Mouse (Mus musculus) G1E (cell line): ENCODE measurements around the gene Nicn1. TPM values are rescaled to one million over a fixed set of nuclear protein-coding genes. Genes with fewer than 3 reads are reported as not detected.
A peak's percentile ranks its signal among the peaks of the same experiment; 100 is the strongest.

ENCODE experiments used
- ATAC-seq: 2 replicates; pipeline ENCODE4 v1.8.0; 2016; ENCODE audit warnings: mild to moderate bottlenecking; ENCODE audit not compliant: insufficient number of reproducible peaks, poor library complexity, low FRiP score, severe bottlenecking; ENCODE audit errors: extremely low read depth
- DNase-seq: peaks from one replicate; pipeline ENCODE4 v3.0.0; 2012; ENCODE audit warnings: low spot score
- H3K27me3 ChIP-seq: 2 replicates; pipeline ENCODE4 v1.6.1; 2012; ENCODE audit warnings: mild to moderate bottlenecking, low read length, inconsistent platforms; ENCODE audit not compliant: insufficient read depth
- H3K36me3 ChIP-seq: replicated peaks from 2 replicates; pipeline ENCODE3; 2012; ENCODE audit warnings: mild to moderate bottlenecking, inconsistent platforms
- H3K4me1 ChIP-seq: 2 replicates; pipeline ENCODE4 v1.6.1; 2012; ENCODE audit warnings: low read depth, low read length, inconsistent platforms, mixed read lengths; ENCODE audit not compliant: insufficient read depth
- H3K4me3 ChIP-seq: 2 replicates; pipeline ENCODE4 v1.5.1; 2012; ENCODE audit warnings: low read depth, mild to moderate bottlenecking, inconsistent platforms, low read length, moderate library complexity, mixed read lengths
- H3K9me3 ChIP-seq: replicated peaks from 2 replicates; pipeline ENCODE4 v1.6.1; 2012; ENCODE audit warnings: inconsistent platforms
- CTCF ChIP-seq: IDR thresholded peaks from 2 replicates; pipeline ENCODE4 v1.5.1; 2012; ENCODE audit warnings: low read depth, low read length, inconsistent platforms, mixed read lengths
- GATA1 ChIP-seq: IDR thresholded peaks from 2 replicates; pipeline ENCODE4 v1.6.1; 2012; ENCODE audit warnings: borderline replicate concordance, low read length, inconsistent platforms, mixed read lengths
- GATA2 ChIP-seq: IDR thresholded peaks from 2 replicates; pipeline ENCODE4 v1.6.1; 2012; ENCODE audit warnings: low read depth, low read length, inconsistent platforms, borderline replicate concordance
- POLR2AphosphoS5 ChIP-seq: IDR thresholded peaks from 2 replicates; pipeline ENCODE4 v1.6.1; 2012; ENCODE audit warnings: low read depth, low read length, inconsistent platforms; ENCODE audit not compliant: insufficient replicate concordance
- TAL1 ChIP-seq: conservative IDR thresholded peaks from 2 replicates; pipeline ENCODE4 v1.6.1; 2012; ENCODE audit warnings: low read depth, low read length, inconsistent platforms, mixed read lengths
- polyA plus RNA-seq: library from polyadenylated mRNA; stranded (reverse); fragments of >175 nt; gene quantifications from 2 replicates; pipeline ENCODE4 v1.2.3, GENCODE M21; 2012
- total RNA-seq, 2 experiments: library from RNA; stranded (forward) in 1 of 2; stranded (reverse) in 1 of 2; fragments of 200-1000 nt in 1 of 2; fragments of >200 nt in 1 of 2; fragmentation: Nextera tagmentation in 1 of 2; gene quantifications; 2 replicates each; pipeline ENCODE4 v1.2.3; 2014 to 2017

Nicn1 gene
- total and polyA plus RNA-seq, 3 experiments = 0.52 to 20.2 (median 5.8) TPM

DNA sequence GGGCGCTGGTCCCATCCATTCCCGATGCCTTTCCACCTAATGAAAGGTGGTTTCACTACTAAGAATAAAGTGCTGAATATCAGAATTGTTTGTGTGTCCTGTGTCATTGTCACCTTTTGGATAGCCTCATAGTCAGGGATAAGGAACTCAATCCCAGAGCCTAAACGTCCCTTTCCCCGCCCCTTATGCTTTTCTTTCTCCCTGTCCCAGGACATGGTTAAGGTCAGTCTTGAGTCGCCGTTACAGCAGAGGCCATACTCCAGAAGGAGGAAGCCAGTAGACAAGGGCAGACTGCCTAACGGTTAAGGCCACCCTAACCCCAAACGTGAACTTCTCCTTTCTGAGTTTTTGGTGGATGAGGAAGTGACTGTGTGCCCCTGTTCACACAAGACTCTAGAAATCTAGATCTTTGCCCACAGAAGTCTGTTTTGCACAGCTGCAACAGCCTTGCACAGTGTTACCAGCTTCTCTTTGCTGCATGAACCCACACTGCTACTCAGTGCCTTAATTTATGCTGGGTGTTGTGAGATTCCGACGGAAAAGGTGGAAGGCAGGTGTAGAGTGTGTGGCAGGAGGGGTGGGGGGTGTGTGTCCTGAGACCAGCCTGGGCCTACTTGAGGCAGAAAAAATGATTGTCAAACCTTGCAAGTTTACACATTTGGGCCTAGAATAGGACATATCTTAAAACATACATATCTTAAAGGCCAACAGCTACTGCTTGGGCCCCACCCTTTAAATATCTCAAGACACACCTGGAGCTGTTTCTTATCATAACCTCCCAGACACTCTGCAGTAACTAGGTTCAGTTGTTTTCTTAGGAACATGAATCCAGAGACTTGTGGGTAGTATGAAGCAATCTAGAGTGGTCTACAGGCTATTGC is 50.3 kb downstream of the Nicn1 start:
- H3K4me3 ChIP-seq = peak overlapping the region; percentile 91
- H3K36me3 ChIP-seq = peaks cover 42% of the 10 kb centered on the region
- H3K4me1 ChIP-seq = peaks cover 67% of the 10 kb centered on the region
- no peaks in the 10 kb centered on the region for H3K9me3 ChIP-seq
- TF ChIP-seq TAL1 = peak; percentile 98
- no peak for TF ChIP-seq GATA2
- TF ChIP-seq CTCF = no peak
- TF ChIP-seq GATA1 = no peak
- peak; percentile 90 for TF ChIP-seq POLR2AphosphoS5
- DNase-seq = peak; percentile 69
- no peaks in the 10 kb centered on the region for H3K27me3 ChIP-seq
- ATAC-seq = peak; percentile 28

DNA sequence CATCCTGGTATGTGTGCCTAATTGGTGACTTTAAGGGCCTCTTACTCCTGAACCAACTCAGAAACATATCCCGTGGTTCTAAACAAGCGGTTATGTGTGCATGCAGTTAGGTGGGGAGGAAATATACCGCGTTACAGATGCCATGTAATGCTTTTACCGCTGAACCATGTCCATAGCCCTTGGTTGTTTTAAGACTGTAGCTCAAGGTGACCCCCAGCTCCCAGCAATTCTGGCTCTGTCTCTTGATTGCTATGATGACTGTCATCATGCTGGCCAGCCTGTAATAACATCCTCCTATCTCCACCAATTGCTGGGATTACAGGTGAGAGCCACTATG is 50.9 kb downstream of the Nicn1 start:
- Histone ChIP-seq H3K4me3 (peak overlapping the region; percentile 91), H3K36me3 (peaks cover 36% of the 10 kb centered on the region), H3K4me1 (peaks cover 70% of the 10 kb centered on the region), H3K27me3 (no peaks in the 10 kb centered on the region), H3K9me3 (no peaks in the 10 kb centered on the region)
- no peak for ATAC-seq
- TF ChIP-seq TAL1 = no peak
- no peak for TF ChIP-seq GATA1
- no peak for TF ChIP-seq CTCF
- no peak; the same call in 1 of the 2 replicates for TF ChIP-seq POLR2AphosphoS5
- TF ChIP-seq GATA2 = no peak
- no peak for DNase-seq

DNA sequence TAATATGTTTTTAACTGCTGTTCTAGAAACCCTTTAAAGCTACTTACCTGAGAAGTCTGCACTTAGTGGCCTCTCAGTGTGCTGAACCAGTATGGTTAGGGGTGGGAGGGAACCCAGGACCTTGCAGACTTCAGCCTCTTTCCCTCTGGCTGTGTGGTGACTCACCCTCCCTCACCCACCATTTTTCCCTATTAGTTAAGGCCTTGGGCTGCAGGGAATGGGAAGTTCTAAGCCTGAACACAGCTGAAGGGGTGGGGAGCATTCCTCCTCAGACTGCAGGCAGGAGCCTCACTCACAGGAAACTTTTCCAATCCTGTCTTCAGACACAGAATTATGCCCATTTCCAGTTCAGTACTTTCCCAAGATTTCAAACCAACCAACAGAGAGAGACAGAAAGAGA is 51.6 kb downstream of the Nicn1 start:
- no peaks in the 10 kb centered on the region for H3K27me3 ChIP-seq
- ATAC-seq (no peak), DNase-seq (no peak)
- peaks cover 34% of the 10 kb centered on the region for H3K36me3 ChIP-seq
- H3K9me3 ChIP-seq = no peaks in the 10 kb centered on the region
- peaks cover 72% of the 10 kb centered on the region for H3K4me1 ChIP-seq
- TF ChIP-seq POLR2AphosphoS5 (no peak), GATA2 (no peak), CTCF (no peak), TAL1 (no peak), GATA1 (no peak)
- H3K4me3 ChIP-seq = peak overlapping the region; percentile 55; the same call in 1 of the 2 replicates

DNA sequence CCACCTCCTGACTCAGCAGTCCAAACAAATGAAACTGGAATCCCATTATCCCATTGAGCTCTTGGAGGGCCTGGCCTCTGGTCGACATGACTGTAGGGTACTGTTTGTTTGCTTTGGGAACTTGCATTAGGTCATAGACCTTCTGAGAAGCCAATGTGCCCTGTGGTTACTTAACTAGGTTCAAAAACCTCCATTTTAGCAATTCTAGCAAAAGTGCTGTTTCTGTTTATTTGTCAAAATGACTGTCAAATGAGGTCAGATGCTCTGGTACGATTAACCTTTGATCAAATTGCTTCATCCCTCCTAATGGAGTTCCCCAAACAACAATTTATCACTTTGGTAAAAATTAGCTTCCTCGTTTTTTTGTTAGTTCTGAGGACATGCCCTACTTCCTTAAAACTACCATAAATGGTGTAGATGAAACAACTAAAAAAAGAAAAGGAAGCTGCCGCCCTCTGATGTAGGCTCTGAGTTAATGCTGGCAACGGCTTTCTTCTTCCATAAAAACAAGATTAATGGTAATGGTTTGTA is 52.1 kb downstream of the Nicn1 start:
- no peak for DNase-seq
- no peak for TF ChIP-seq GATA1
- no peak for TF ChIP-seq CTCF
- no peak for TF ChIP-seq GATA2
- TF ChIP-seq POLR2AphosphoS5 = no peak; the same call in 1 of the 2 replicates
- no peak for TF ChIP-seq TAL1
- H3K27me3 ChIP-seq = no peaks in the 10 kb centered on the region
- ATAC-seq = no peak
- no peaks in the 10 kb centered on the region for H3K9me3 ChIP-seq
- peaks cover 75% of the 10 kb centered on the region for H3K4me1 ChIP-seq
- H3K36me3 ChIP-seq = peaks cover 34% of the 10 kb centered on the region
- H3K4me3 ChIP-seq = no peak overlapping the region; the same call in 1 of the 2 replicates

DNA sequence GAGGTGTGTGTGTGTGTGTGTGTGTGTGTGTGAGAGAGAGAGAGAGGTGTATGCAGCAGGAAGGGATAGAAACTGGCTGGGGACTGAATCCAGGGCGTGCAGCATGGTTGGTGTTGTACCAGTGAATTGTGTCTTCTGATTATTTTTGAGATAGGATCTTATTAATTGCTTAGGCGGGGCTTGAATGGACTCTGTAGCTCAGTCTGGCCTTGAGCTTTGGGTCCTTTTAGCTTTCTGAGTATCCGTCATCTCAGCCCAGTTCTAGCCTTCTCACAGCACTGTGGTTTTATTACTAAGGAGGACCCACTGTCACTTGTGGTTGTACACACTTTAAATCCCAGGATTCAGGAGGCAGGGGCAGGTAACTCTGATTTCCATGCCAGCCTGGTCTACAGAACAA is 53.1 kb downstream of the Nicn1 start:
- no peak for DNase-seq
- no peaks in the 10 kb centered on the region for H3K27me3 ChIP-seq
- peaks cover 29% of the 10 kb centered on the region for H3K36me3 ChIP-seq
- peaks cover 67% of the 10 kb centered on the region for H3K4me1 ChIP-seq
- no peaks in the 10 kb centered on the region for H3K9me3 ChIP-seq
- TF ChIP-seq TAL1 = no peak
- TF ChIP-seq POLR2AphosphoS5 = no peak
- no peak for TF ChIP-seq GATA1
- TF ChIP-seq GATA2 = no peak
- TF ChIP-seq CTCF = no peak
- H3K4me3 ChIP-seq = no peak overlapping the region; the same call in 1 of the 2 replicates
- ATAC-seq = no peak

DNA sequence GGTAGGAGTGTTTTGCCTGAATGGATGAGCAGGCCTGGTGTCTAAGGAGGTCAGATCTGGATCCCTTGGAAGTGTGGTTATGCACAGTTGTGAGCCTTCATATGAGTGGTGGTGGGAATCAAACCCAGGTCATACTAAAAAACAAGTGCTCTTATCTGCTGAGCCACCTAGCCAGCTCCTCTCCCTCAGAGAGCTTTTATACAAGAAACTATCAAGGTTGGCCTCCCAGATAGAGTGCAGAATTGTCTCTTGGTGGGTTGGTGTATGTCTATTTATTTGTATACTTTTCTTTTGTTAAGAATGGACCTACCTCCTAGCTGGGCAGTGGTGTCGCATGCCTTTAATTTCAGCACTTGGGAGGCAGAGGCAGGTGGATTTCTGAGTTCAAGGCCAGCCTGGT is 53.6 kb downstream of the Nicn1 start:
- no peaks in the 10 kb centered on the region for H3K27me3 ChIP-seq
- ATAC-seq (no peak), DNase-seq (no peak)
- TF ChIP-seq POLR2AphosphoS5 = no peak
- TF ChIP-seq TAL1 = peak; percentile 35; the same call in 1 of the 2 replicates
- no peak for TF ChIP-seq GATA1
- H3K4me1 ChIP-seq = peaks cover 64% of the 10 kb centered on the region
- H3K4me3 ChIP-seq = no peak overlapping the region
- peaks cover 26% of the 10 kb centered on the region for H3K36me3 ChIP-seq
- H3K9me3 ChIP-seq = no peaks in the 10 kb centered on the region
